Mouse (Mus musculus): ENCODE results near the gene Zfp423.

The Zfp423 gene

GRCm38 (mm10) chr8:87613701-87614100 is 345.7 kb downstream of the Zfp423 start:
- DNase-seq (ENCODE audit: low read depth) = no peak
